Mouse (Mus musculus): Measurements from ENCODE around the gene Tbcd.

DNA sequence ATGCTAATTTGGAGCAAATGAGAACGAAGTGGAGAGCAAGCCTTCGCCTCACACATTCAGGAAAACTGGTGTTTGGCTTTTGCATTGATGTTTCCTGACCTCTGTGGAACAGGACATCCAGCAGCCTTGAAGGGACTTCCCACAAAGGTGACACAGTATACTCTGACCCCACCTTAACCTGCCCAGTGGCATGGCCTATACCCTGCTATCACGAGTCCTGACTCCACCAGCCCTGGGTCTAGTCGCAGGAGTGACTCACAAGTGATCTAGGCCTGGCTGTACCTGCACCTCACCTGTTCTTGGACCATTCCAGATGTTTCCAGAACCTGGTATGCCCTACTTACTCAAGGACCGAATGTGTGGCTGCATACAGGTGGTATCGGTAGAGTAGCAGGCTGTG lies 177.8 kb downstream of the Tbcd start:
- no peak for TF ChIP-seq CTCF (IDR thresholded peaks at IDR 0.05; ENCODE audit: extremely low read depth, insufficient read length, insufficient replicate concordance, low read depth, low read length)
- no peak for TF ChIP-seq POLR2A (IDR thresholded peaks at IDR 0.05; ENCODE audit: low read depth, low read length)
